Mouse (Mus musculus) brain, embryonic 18.5 days (tissue): Measurements from ENCODE around the gene Bmp4.

Source experiments
- DNase-seq: peaks from one replicate; pipeline ENCODE4 v3.0.0-alpha.2; 2012; ENCODE audit warnings: low read depth, low spot score

Bmp4 gene

GRCm38 (mm10) chr14:46390249-46390775 is at the start of gene Bmp4:
TSS of gene Bmp4 (minus strand) at chr14:46390669.
- DNase-seq, result no peak

GRCm38 (mm10) chr14:46439461-46440048 is 49.1 kb upstream of the Bmp4 start:
- DNase-seq, result no peak

- DNase-seq, result no peak
Observed at GRCm38 (mm10) chr14:46436471-46437090, 46.1 kb upstream of the Bmp4 start.

GRCm38 (mm10) chr14:46430231-46430630 is 39.8 kb upstream of the Bmp4 start:
- DNase-seq, result no peak

- DNase-seq, result no peak
Observed at GRCm38 (mm10) chr14:46427251-46427650, 36.8 kb upstream of the Bmp4 start.

- DNase-seq, result peak; percentile 54
Observed at GRCm38 (mm10) chr14:46421823-46422222, 31.4 kb upstream of the Bmp4 start.

- DNase-seq, result no peak
Observed at GRCm38 (mm10) chr14:46419269-46419668, 28.8 kb upstream of the Bmp4 start.

GRCm38 (mm10) chr14:46418371-46419097 is 28.1 kb upstream of the Bmp4 start:
- no peak for DNase-seq

- DNase-seq, result no peak
Observed at GRCm38 (mm10) chr14:46412497-46413000, 22.1 kb upstream of the Bmp4 start.

GRCm38 (mm10) chr14:46410557-46411120 is 20.2 kb upstream of the Bmp4 start:
- no peak for DNase-seq

- DNase-seq, result no peak
Observed at GRCm38 (mm10) chr14:46409016-46409415, 18.5 kb upstream of the Bmp4 start.

- DNase-seq, result no peak
Observed at GRCm38 (mm10) chr14:46408319-46408718, 17.9 kb upstream of the Bmp4 start.

- DNase-seq, result no peak
Observed at GRCm38 (mm10) chr14:46399925-46400324, 9.5 kb upstream of the Bmp4 start.

- no peak for DNase-seq
Observed at GRCm38 (mm10) chr14:46398091-46398695, 7.7 kb upstream of the Bmp4 start.

- no peak for DNase-seq
Observed at GRCm38 (mm10) chr14:46391621-46392170, 1.2 kb upstream of the Bmp4 start.

GRCm38 (mm10) chr14:46389438-46390248 is 826 bp downstream of the Bmp4 start:
- no peak for DNase-seq

- DNase-seq, result no peak
Observed at GRCm38 (mm10) chr14:46388636-46389035, 1.8 kb downstream of the Bmp4 start.

- DNase-seq, result no peak
Observed at GRCm38 (mm10) chr14:46387821-46388481, 2.5 kb downstream of the Bmp4 start.

- no peak for DNase-seq
Observed at GRCm38 (mm10) chr14:46387357-46387671, 3.2 kb downstream of the Bmp4 start.
